Mouse (Mus musculus): ENCODE data around the gene Slc7a14.
"Not testable (repeated sequence)": the region's sequence is repeated elsewhere in the genome, so short reads cannot be mapped to it uniquely, and the experiment has no call there.

Slc7a14 gene

DNA sequence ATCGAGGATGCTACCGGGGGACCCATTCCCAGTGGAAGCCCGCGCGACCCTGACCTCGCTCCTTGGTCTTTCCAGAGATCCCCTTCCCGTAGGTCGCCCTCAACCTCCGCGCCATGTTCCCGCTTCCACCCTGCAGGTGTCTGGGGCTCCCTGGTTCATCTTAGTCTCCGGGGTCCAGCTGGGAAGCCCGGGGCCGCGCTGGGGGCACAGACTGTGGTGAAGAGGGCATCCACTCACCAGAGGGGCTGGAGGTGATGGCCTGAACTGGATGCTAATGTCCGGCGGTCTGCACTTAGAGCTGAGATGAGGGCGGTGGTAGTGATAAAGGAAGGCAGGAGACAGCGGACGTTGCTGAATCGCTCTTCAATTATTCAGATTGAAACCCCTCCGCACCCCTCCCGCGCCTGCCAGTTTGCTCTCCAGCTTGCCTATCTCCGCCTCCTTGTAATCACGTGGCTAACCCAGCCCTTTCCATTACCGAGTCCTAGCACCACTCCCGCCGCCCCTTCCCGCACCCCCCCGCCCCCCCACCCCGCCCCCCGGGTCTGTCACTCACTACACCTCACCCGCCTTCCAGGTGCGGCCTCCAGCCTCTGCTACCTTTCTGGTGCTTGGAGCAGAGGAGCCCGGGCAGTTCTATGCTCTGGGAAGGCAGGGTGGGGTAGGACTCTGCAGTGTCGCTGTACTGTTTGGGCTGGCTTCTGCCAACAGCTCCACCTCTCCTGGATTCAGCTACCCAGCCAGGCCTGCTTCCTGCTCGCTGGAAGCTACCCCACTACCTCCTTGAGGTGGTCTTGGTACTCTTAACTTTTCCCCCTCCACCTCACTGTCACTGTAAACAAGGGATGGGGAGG lies at the start of gene Slc7a14:
Slc7a14 (minus strand) TSS at position 445 of the 854 bp plus-strand sequence.
- no peak for DNase-seq

DNA sequence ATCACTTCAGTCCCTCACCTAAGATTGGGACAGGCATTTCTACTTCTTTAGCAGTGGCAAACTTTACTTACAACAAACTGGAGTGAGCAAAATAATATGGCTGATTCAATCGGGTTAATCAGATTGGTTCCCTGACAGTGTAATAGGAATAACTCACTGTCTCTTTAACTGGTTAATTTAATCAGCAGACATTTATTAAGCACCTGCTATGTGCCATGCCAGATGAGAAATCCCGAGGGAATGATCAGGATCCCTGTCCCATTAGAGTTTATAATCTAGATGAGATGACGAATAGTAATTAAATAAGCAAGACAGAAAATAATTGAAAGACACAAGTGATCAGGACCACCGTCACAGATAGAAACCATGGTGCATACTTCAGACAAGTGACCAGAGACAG lies 36.4 kb upstream of the Slc7a14 start:
- no peak for DNase-seq

DNA sequence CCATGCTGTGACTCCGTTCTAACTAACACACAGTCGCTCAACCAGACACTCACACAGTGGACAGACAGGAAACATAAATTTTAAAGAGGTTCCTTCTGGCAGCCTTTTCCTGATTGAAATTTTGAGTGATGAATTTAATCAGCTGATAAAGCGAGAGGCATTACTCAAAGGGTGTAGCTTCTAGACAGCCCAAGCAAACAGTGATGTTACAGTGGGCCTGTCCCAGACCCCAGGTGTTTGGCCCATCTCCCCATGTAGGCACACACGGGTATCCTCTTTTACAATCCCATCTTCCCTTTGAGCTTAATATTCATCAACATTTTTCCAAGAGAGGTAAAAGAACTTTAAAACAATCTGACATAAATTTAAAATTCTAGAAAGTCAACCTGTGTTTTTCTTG lies 35.6 kb upstream of the Slc7a14 start:
- no peak for DNase-seq

DNA sequence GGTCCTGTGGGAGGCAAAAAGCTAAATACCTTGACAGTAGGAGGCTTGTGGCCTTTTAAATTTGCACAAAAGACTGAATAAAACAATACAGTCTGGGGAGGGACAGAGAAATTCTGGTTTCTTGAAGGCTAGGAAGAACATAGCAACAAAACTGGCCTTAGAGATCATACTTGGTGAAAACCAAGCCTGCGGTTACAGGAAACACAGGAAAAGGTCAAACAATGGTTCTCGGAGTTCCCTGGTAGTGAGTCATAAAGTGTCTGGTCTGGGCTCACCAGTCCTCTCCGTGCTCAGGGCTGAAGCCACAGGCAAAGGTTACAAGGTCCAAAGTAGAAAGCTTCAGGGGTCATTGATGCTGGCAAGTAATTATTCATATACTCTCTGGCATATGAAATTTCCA lies 29.1 kb upstream of the Slc7a14 start:
- peak; percentile 30 for DNase-seq

DNA sequence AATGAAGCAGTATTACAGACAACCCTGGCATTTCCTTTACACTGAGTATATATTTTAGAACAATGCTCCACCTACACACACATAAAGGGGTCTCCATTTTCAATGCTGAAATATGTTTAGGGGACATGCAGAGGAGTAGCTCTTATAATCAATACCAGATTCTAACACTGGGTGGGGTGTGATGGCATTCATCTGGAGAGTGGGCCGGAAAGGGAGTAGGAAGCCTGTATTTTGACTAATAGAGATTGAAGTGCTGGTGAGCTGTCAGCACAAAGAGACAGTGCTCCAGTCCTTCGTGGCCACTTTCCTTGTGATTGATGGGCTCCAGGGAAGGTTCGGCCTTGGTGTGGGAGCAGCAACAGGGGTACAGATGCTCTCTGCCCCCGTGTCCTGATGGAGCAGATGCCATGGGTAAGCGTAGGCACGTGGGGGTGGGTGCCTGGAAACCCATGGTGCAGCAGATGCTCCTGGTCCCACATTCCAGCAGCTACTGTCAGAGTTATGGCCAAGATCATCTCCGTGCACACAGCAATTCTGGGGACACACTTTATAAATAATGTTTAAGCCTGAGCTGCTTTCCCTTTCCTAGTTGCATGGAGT lies 18.2 kb upstream of the Slc7a14 start:
- no peak for DNase-seq

DNA sequence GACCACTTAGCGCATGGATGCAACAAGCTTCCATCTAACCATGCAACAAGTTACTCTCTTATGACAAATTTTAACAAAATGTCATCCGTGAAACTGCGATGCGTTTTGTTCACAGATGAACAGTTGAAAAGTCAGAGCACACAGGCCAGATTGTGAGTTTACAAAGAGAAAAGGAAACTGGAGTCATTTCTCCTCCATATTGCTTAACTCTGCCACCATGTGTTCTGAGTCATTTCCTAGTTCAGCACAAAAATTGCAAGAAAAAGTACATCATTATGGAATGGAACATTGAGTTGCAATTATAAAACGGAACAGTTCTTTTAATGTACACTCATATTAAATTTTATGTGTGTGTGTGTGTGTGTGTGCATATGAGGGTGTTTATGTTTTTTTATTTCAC lies 17.6 kb upstream of the Slc7a14 start:
- DNase-seq = no peak

DNA sequence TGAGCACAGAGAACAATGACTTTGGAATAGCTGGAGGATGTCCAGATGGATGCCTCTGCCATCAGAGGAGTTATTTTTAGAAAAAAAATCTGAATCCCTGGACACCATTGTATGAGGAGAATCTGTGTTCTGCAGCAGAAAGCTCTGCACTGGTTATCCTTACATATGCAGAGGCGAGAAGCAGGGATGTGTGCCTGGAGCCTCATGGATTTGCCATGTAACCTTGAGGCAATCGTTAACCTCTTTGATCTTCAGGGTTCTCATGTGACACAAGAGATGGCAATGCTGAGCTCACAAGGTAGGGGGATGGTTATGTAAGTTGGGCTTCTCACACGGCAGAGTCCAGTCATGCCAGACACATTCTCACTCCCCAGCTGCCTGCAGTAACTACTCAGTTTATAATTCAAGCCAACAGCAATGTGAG lies 14.1 kb upstream of the Slc7a14 start:
- DNase-seq = no peak

DNA sequence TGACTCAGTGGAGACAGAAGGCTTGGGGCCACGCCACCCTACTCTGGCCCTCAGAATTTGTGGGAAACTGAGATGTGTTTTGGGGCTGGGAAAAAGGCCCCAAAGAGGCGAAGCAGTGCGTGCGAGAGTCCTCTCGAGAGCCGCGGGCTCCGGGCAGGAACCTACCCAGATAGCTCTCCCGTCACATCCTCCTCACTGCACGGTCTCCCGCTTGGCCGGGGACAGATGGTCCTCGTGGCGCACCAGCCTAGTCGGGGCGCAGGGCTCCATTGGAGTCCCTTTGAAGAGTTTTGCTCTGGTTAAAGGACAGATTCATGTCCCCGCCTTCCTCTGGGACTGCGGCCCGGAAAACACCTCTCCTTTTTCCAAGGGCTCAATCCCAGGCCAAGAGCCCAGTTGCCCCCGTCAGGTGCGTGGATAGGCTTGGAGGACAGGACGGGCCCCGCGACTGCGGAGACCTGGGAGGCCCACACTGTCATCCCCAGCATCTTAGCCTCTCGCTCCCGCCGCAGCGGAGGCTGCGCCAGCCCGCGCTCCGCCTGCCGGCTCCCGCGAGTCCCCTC lies 726 bp downstream of the Slc7a14 start:
- no peak for DNase-seq

DNA sequence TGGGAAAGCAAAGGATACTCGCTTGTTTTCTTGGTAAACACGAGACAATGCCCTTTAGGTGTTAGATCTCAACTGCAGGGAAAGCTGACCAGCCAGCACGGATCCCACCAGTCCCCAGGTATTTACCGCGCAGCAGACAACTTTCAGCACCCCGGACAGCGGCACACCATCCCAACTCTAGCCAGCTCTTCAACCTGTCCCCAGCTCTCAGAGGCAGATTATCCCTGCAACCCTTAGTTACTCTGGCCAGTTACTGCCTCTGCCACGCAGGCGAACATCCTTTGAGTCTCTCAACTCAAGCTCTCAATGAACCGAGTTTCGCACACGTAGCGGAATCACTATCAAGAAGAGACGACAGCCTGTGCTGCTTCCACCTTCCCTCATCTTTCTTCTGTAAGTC lies 1.3 kb downstream of the Slc7a14 start:
- peak; percentile 17 for DNase-seq

DNA sequence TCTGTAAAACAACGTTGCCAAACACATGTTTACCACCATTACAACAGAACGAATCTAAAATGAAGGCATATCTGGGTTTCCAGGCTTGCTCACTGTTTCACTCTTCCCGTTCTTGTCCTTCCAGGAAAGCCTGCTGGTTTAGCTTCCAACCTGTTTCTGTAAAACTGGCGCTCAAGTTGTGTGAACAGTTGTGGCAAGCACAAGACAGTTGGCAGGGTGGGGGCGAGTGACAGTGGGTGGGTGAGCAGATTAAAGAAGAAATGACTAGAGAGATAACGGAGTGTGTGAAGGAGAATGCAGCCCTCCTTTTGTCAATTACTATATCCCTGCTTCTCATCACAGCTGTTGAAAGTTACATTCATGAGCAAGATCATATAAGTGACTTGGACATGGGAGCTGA lies 2.2 kb downstream of the Slc7a14 start:
- no peak for DNase-seq

DNA sequence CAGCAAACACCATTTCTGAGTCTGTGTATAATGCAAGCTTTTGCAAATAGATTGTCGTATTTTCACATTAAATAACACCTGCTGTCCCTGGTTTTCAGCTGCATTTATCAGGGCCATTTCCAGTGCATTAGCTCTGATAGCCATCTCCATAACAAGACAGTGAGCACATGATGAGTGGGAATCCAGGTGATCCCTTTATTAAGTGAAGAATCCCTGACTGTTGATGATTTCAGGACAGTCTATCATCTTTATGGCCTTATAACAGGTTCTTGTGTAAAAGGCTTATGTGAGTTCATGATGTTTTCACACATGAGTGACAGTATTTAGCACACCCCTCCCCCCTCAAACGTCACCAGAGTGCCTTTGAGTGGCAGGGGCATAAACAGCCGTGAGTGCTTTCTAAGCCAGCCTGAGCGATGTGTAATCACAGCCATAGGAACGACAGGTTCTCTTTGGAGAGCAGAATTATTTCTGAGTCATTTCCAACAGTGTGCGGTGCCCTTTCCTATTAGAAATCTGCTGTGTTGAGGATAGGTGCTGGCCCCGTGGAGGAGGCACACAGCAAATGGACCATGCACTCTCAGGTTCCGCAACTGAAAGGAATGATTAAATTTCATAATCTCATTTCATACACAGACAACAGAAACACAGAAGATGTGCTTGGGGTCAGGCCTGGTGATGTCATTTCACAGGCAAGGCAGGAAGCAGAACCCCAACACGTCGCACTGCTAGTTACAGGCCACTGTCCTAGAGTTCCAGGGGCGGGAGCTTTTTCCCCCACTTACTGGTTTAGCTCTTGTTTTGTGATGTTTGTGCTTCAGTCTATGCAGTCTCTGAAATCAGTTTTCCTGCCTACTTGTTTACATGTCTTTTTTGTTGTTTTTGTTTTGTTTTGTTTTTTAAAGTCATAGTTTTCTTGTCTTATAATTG lies 18.2 kb downstream of the Slc7a14 start:
- no peak for DNase-seq

DNA sequence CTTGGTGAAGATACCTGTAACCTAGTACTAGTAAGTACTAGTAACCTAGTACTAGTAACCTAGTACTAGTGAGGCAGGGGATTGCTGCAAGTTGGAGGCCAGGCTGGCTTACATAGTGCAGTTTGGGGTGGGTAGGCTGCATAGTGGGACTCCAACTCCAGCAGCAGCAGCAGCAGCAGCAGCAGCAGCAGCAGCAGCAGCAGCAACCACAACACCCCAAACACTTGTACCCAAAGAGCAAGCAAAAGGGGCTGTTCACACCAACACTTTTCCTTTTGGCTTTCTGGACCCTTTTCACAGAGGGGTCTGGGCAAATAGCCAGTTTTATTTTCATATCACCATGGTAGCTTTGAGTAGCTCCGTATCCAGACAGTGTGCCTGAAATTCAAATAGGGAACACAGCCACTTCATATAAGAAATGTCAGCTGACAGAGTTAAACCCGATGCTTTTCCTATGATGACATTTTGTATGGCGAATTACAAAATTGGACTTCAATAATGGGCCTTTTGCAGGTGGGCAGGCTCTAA lies 22.7 kb downstream of the Slc7a14 start:
- DNase-seq = no peak

DNA sequence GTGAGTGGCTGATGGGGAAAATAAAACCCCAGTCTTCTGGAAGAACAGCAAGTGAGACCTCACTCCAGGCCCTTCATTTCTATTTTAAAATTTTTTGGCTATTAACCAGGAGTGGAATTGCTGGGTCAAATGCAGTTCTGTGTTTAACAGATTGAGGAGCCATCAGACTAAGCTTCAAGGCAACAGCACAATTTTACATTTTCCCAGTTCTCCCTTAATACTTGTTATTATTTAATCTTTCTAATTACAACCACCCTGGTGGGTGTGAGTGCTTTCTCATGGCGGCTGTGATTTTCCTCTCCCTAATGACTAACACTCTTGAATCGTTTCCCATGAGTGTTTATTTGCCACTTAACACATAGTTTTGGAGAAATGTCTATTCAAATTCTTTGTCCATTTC lies 29.1 kb downstream of the Slc7a14 start:
- no peak for DNase-seq

DNA sequence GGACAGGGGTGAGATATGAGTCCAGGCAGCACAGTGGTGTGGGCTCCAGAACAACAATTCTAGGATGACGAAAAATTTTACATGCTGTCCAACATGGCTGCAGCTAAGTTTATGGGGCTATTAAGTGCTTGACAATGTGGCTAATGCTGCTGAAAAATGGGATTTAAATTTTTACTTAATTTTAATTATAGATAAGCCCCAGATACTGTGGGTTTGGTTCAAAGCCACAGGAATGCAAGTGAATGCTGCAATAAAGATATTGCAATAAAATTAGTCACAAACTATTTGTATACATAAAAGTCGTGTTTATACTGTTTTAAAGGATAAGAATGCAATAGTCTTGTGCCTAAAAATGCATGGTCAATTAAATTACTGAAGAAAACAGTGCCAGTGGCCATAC lies 35.3 kb downstream of the Slc7a14 start:
- DNase-seq = no peak

DNA sequence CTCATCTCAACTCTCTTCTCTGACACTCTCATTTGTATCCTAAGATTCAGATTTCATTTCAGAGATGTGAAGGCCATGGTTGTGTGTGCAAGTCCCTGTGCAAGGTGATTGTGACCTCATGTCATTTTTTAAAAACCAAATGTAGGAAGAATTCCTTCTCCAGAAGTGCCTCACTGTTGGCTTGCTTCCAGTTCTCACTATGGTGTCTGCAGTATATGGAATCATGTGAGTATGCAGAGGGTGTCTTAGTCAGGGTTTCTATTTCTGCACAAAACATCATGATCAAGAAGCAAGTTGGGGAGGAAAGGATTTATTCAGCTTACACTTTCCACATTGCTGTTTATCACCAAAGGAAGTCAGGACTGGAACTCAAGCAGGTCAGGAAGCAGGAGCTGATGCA lies 36.9 kb downstream of the Slc7a14 start:
- DNase-seq = not testable (repeated sequence)

DNA sequence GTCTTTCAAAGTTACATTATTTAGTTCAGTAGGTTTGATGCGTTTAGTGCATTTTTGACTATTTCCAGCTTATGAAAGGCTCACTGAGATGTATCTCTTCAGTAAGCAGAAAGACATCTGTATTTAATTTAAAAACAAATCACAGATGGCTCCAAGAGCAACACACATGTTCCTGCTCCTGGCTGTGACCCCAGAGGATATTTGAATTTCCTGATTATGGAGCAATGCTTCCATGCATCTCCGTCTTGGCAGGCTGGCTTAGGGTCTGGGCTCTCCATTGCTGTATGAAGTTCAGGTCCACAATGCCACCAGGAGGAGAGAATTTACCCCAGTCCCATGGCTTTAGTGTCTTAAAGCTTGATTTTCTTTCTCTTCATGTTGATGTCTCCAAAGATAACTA lies 37.5 kb downstream of the Slc7a14 start:
- no peak for DNase-seq

DNA sequence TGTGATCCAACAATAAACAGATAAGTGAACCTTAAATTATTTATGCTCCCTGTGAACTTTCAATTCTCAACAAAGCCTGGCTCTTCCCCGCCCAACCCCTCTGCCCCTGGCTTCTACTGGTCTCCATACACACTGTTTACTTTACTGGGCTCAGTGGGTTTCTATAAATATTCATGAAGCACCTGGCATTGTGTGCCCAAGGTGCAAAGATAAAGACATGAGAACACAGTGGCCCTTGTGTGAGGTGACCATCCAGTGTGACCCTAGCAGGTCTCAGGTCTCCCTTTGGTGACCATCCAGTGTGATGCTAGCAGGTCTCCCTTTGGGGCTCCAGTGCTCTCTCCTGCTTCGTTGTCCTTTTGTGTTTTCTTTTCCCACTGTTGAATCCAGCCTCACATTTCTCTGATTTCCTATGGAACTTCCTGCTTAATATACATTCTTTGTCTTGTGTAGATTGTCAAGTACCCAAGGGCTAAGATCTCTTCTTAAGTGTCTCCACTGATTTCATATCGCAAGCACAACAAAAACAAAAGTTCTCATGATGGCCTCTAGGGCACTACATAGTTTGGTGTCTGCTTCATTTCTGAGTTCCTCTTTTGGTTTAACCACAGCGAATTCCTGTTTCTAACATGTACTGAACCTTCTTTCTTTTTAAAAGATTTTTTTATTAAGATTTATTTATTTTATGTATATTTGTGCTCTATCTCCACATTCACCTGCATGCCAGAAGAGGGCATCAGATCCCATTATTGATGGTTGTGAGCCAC lies 40.4 kb downstream of the Slc7a14 start:
- no peak for DNase-seq

DNA sequence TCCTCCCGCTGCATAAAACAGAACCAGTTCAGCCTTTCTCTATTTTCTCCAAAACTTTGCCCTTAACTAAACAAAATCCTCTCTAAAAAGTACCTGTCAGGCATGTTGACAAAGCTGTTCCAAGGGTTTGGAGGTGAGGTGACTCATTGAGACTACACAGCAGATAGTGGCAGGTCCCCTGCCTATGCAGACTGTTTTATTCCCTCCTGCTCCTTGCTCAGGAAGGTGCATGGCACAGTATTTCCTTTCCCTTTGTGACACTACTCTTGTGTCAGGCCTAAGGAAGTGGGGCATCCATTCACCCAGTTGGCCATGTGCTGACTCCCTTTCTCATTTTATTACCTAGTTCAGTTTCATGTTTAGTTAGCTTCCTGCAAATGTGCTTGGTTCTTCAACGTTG lies 42.3 kb downstream of the Slc7a14 start:
- no peak for DNase-seq

DNA sequence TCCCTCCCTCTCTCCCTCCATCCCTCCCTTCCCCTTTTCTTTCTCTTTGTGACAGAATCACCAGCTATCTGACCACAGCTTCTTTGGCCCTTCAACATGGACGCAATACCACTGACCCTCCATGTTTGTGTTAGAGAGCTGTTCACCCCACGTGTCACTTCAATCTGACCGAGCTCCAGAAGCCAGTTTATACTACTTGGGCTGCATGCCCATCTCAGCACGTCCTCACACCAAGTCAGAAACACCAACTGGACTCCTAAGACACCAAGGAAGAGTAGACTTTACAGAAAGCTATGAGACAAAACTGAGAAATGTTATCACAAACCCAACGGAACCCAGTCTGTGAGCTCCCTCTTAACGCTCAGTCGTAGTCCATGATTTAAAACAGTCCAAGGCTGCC lies 43.2 kb downstream of the Slc7a14 start:
- DNase-seq = no peak

DNA sequence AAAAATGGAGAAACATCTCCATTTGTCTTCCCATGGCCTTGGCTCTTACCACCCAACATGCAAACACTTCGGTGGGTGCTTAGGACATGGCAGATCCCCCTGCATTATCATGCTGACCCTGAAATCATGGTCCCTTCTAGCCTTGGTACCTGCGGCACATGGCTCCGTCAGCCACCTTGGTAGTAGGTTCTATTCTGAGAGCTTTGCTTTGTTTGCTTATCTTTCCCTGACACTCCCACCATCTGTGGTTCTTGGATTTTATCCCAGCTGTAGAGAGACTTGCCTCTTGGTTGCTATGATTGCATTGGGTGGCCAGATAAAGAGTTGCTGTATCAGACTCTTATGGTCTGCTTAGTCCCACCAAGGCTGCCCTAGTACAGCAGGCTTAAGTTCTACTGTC lies 46.6 kb downstream of the Slc7a14 start:
- no peak for DNase-seq

DNA sequence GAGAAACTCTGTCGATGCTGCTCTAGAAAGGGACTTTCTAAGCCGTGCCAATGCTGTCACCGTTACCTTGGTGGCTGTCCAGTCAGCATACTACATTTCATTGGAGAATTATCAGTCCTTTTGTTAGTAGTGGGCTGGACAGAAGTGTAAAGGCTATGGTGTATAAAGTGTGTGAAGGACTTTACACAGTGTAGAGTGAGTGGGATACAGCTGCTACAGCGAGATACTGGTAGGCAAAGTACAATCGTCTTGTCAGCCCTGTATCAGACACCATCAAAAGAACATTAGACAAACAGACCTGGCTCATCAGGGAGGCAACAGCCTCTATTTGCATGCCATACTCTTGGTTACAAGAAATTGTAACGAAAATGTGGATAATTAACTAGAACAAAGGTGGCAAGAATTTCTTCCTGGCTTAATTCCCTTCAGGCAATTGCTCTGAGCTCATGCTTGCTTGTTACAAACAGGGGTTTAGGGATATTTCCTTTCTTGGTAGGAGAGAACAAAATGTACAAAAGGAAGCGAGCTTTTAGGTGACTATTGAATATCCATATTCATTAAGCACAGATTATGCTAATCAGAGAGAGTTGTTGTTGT lies 48.7 kb downstream of the Slc7a14 start:
- no peak for DNase-seq

DNA sequence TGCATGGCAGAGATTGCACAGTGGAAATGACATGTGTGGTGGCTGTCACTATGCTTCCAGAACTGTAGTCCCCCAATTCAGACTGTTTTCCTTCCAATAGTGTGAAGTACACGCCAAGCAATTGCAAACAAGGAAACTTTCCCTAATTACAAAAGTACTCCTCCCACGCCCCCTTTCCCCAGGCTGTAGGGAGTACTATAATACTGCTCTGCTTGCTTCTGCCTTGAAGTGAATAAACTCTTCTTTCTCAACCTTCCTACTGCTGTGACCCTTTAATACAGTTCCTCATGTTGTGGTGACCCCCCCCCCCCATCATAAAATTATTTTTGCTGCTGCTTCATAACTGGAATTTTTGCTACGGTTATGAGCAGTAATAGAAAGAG lies 49.2 kb downstream of the Slc7a14 start:
- no peak for DNase-seq
